8 mouse cellular contexts compared by ENCODE assay signal in the genomic region with DNA sequence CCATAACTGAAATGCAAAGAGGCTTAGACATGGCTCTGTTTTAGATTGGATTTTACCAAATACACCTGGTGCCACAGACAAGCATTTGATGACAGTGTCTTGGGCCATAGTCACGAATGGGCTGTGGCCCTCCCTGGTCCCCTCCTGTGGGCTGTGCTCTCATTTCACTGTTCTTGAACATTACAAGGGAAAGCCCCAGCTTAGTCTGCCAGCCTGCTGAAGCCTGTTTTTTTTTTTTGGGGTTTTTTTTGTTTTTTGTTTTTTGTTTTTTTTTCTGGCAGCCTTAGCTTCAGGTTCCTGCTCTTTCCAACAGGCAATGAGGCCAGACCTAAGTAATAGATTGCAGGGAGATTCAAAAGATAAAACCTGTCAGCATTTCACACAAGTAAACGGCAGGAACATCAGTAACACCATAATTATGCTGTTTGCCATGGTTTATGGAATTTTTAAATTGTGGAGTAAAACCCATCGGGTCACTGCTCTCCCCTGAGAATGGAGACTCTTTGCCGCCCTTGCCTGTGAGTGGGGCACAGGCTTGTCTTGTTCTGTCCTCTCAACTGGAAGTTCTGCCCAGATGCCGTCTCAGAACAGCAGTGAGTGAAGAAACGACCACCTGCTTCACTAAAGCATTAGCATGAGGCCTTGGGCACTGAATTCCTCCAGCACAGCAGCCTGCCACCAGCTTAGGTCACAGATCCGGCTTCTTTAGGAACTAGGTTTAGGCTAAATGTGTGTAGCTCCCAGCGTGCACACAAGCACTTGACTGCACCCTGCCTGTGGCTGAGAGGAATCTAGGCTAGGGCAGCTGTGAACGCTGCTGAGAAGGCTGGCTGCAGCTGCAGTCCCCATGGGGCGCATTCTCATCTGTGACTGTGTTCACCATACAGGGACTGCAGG.
DNase-seq lines count a peak whose midpoint lies in the region; ATAC-seq and TF ChIP-seq lines count a peak whose summit lies in the region.
"Had no signal": no experiment of that assay in that cellular context is flagged by ENCODE, and none has a peak within 500 bp of the region (broad histone marks: within the 10 kb centered on the region; RNA-seq: fewer than 3 reads in every experiment).

No protein-coding gene starts in this region.

- WGBS in hindbrain, embryonic 11.5 days = 30% methylated on average over 10 of the region's 10 CpGs
- 20% methylated on average over 10 of the region's 10 CpGs for WGBS in midbrain, postnatal 0 days

- peak; percentile 55 for DNase-seq in CD4-positive helper T cell, adult 2 months (ENCODE audit: low read depth, low spot score)
- peak; percentile 14 for DNase-seq in ZHBTc4 (ENCODE audit: low read depth, low spot score)
- DNase-seq in hindbrain, embryonic 11.5 days (ENCODE audit: low spot score) = no peak
- peak; percentile 64 for DNase-seq in midbrain, postnatal 0 days (ENCODE audit: low spot score)
- no peak for DNase-seq in spleen, postnatal 4 days (ENCODE audit: low spot score in 2 of 2)
- DNase-seq in B cell, adult 2 months = no peak
- DNase-seq in layer of hippocampus, adult 9-11 months = no peak
- DNase-seq: lung, postnatal 36 days had no signal

- no peaks in the 10 kb centered on the region for H3K36me3 ChIP-seq in hindbrain, embryonic 11.5 days (ENCODE audit: control insufficient read depth, insufficient read depth, low read length)
- H3K36me3 ChIP-seq in midbrain, postnatal 0 days (ENCODE audit: insufficient read depth, low read length) = no peaks in the 10 kb centered on the region

- peaks cover 6% of the 10 kb centered on the region for H3K4me1 ChIP-seq in hindbrain, embryonic 11.5 days (replicated peaks; ENCODE audit: control insufficient read depth, insufficient read depth, low read length)
- H3K4me1 ChIP-seq in midbrain, postnatal 0 days (ENCODE audit: insufficient read depth, low read length) = peaks cover 14% of the 10 kb centered on the region

- H3K9me3 ChIP-seq in hindbrain, embryonic 11.5 days (ENCODE audit: control insufficient read depth, low read length) = no peaks in the 10 kb centered on the region
- no peaks in the 10 kb centered on the region for H3K9me3 ChIP-seq in midbrain, postnatal 0 days (ENCODE audit: low read length)

- no peak overlapping the region for H3K4me3 ChIP-seq in hindbrain, embryonic 11.5 days (ENCODE audit: low read depth, low read length)
- H3K4me3 ChIP-seq in midbrain, postnatal 0 days (ENCODE audit: low read depth, low read length) = no peak overlapping the region

- no peak overlapping the region for H3K27ac ChIP-seq in hindbrain, embryonic 11.5 days (ENCODE audit: low read depth, low read length)
- H3K27ac ChIP-seq in midbrain, postnatal 0 days (ENCODE audit: low read depth, low read length) = peak overlapping the region; percentile 68

- ATAC-seq in hindbrain, embryonic 11.5 days (ENCODE audit: low FRiP score) = peak; percentile 43; the same call in 1 of the 2 replicates
- ATAC-seq in midbrain, postnatal 0 days (ENCODE audit: low FRiP score) = peak; percentile 45

- peak; percentile 73 for TF ChIP-seq CTCF in midbrain, postnatal 0 days (IDR thresholded peaks at IDR 0.05)

- H3K4me2 ChIP-seq in hindbrain, embryonic 11.5 days (replicated peaks; ENCODE audit: low read depth, low read length) = no peak overlapping the region
- H3K4me2 ChIP-seq in midbrain, postnatal 0 days (ENCODE audit: low read depth, low read length, poor library complexity, severe bottlenecking) = no peak overlapping the region

- no peaks in the 10 kb centered on the region for H3K27me3 ChIP-seq in hindbrain, embryonic 11.5 days (ENCODE audit: control insufficient read depth, insufficient read depth, low read length)
- no peaks in the 10 kb centered on the region for H3K27me3 ChIP-seq in midbrain, postnatal 0 days (ENCODE audit: insufficient read depth, low read length)

- H3K9ac ChIP-seq in hindbrain, embryonic 11.5 days (ENCODE audit: low read depth, low read length) = no peak overlapping the region
- H3K9ac ChIP-seq in midbrain, postnatal 0 days (replicated peaks; ENCODE audit: low read length, poor library complexity, severe bottlenecking) = 0 out of 2 replicates have a peak overlapping the region, but pooled peaks have one; percentile 29

Comparison
In these comparisons a context has a peak if more than half of its experiments do, and no peak if none do; other contexts are left out.
1. DNase-seq: peak in CD4-positive helper T cell, adult 2 months (single experiment), ZHBTc4 (single experiment) and midbrain, postnatal 0 days (single experiment); none in hindbrain, embryonic 11.5 days (single experiment), spleen, postnatal 4 days (0 of 2), B cell, adult 2 months (0 of 2) and layer of hippocampus, adult 9-11 months (single experiment).